Mouse (Mus musculus) neural tube, embryonic 14.5 days (tissue): ENCODE results near the gene Myh4. TPM values are rescaled to one million over a fixed set of nuclear protein-coding genes. Genes with fewer than 3 reads are reported as not detected.

ENCODE experiments used
- ATAC-seq: fragments of 200-750 bp; cut with Nextera tagmentation; 2 replicates; pipeline ENCODE4 v1.8.0; 2017; ENCODE audit warnings: low read depth, mild to moderate bottlenecking, moderate TSS enrichment, moderate library complexity
- H3K27ac ChIP-seq: fragments of 300-500 bp; sonication (generic); 2 replicates; pipeline ENCODE4 v1.5.1; 2014; ENCODE audit warnings: low read depth, mild to moderate bottlenecking, control low read depth, low read length, moderate library complexity, mixed read lengths
- H3K27me3 ChIP-seq: fragments of 300-500 bp; sonication (generic); 2 replicates; pipeline ENCODE4 v1.6.1; 2014; ENCODE audit warnings: low read length; ENCODE audit not compliant: control insufficient read depth, insufficient read depth
- H3K36me3 ChIP-seq: fragments of 300-500 bp; sonication (generic); 2 replicates; pipeline ENCODE4 v1.6.1; 2014; ENCODE audit warnings: low read length, mixed read lengths; ENCODE audit not compliant: control insufficient read depth, insufficient read depth
- H3K4me1 ChIP-seq: fragments of 300-500 bp; sonication (generic); 2 replicates; pipeline ENCODE4 v1.6.1; 2014; ENCODE audit warnings: low read length; ENCODE audit not compliant: control insufficient read depth, insufficient read depth
- H3K4me2 ChIP-seq: fragments of 300-500 bp; sonication (generic); 2 replicates; pipeline ENCODE4 v1.6.1; 2014; ENCODE audit warnings: mild to moderate bottlenecking, low read depth, low read length, control low read depth
- H3K4me3 ChIP-seq: fragments of 300-500 bp; sonication (generic); 2 replicates; pipeline ENCODE4 v1.5.1; 2014; ENCODE audit warnings: low read depth, low read length, control low read depth, mixed read lengths
- H3K9ac ChIP-seq: fragments of 300-500 bp; sonication (generic); replicated peaks from 2 replicates; pipeline ENCODE4 v1.6.1; 2014; ENCODE audit warnings: low read depth, mild to moderate bottlenecking, control low read depth, low read length, mixed read lengths
- H3K9me3 ChIP-seq: fragments of 300-500 bp; sonication (generic); 2 replicates; pipeline ENCODE4 v1.6.1; 2016; ENCODE audit warnings: low read length; ENCODE audit not compliant: control insufficient read depth
- WGBS: fragments of 180-500 bp; shearing (Covaris S2); extraction: QIAGEN DNeasy Blood & Tissue Kit; methylation state at CpG from one replicate; pipeline ENCODE4 v1.1.7; 2014; 5-methylcytosine and 5-hydroxymethylcytosine counted together
- polyA plus RNA-seq: library from polyadenylated mRNA; unstranded; fragments of >200 nt; fragmentation: Nextera tagmentation; extraction: Ambion mirVana; gene quantifications from 2 replicates; pipeline ENCODE4 v1.2.1, GENCODE M21; 2014

Myh4 gene
- polyA plus RNA-seq, 1 experiment from 2014 or later, result 0.03 TPM

GRCm38 (mm10) chr11:67228731-67229130 is 9.1 kb upstream of the Myh4 start:
- Histone ChIP-seq H3K27me3 (no peaks in the 10 kb centered on the region), H3K36me3 (no peaks in the 10 kb centered on the region), H3K9ac (no peak overlapping the region), H3K4me2 (no peak overlapping the region), H3K4me1 (no peaks in the 10 kb centered on the region), H3K27ac (no peak overlapping the region), H3K4me3 (no peak overlapping the region), H3K9me3 (no peaks in the 10 kb centered on the region)
- WGBS, result 85% methylated on average over 3 of the region's 3 CpGs
- ATAC-seq, result no peak

DNA sequence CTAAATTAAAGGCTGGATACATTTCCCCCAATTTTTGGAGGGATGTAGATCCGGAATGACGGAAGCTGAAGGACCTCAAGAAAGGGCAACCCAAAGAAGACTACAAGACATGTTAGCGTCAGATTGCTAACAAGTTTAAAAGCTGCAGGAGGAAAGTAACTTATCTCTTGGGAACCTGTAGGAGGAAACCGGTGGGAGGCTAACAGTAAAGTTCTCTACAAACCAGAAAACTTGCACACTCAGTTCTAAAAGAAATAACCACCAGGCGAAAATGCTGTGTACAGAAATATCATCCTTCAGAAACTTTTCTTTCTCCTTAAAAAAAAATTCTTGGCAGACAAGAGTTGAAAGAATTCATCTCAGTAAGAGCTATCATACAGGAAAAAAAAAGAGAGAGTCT is 8.7 kb upstream of the Myh4 start:
- 92% methylated on average over 5 of the region's 5 CpGs for WGBS
- ATAC-seq, result no peak

GRCm38 (mm10) chr11:67229946-67230345 is 7.9 kb upstream of the Myh4 start:
- no peaks in the 10 kb centered on the region for H3K36me3 ChIP-seq
- ATAC-seq, result no peak
- no peak overlapping the region for H3K9ac ChIP-seq
- no peak overlapping the region for H3K27ac ChIP-seq
- WGBS, result 82% methylated on average over 2 of the region's 2 CpGs
- H3K4me3 ChIP-seq, result no peak overlapping the region
- no peak overlapping the region for H3K4me2 ChIP-seq
- no peaks in the 10 kb centered on the region for H3K4me1 ChIP-seq
- H3K9me3 ChIP-seq, result no peaks in the 10 kb centered on the region
- no peaks in the 10 kb centered on the region for H3K27me3 ChIP-seq

More for the DNA sequence above, 8.7 kb upstream of the Myh4 start:
- H3K9ac ChIP-seq, result no peak overlapping the region
- H3K4me1 ChIP-seq, result no peaks in the 10 kb centered on the region
- H3K36me3 ChIP-seq, result no peaks in the 10 kb centered on the region
- H3K4me3 ChIP-seq, result no peak overlapping the region
- no peak overlapping the region for H3K4me2 ChIP-seq
- no peaks in the 10 kb centered on the region for H3K9me3 ChIP-seq
- no peak overlapping the region for H3K27ac ChIP-seq
- no peaks in the 10 kb centered on the region for H3K27me3 ChIP-seq

DNA sequence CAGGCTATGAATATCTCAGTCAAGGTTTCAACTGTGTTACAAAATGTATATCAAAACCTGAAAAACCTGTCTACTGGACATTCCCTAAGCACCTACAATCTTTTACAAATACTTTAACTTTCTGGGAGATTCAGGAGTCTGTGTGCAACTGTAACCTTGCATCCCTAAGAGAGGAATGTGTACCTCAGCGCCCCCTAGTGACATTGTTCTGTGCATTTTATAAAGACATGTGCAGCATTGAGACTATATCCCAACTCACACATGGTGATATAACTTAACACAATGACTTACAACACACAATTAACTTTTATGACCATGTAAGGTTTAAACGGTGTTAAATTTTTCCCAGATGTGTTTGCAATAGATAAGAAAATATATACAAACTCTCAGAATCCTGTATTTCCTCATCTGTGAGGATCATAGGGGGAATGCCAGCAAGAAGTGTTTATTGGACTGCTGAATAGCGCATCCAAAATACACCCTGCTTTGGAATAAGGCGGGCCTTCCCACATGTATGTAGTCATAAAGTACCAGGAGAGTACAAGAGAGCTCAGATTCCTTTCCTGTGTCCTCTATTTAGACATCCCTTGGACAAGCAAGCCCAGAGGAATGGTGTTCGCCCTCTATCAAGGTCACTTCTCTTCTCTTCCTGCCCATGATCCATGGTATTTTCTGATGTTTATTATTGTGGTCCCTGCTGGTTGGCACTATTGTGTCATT is 2.0 kb upstream of the Myh4 start:
- Histone ChIP-seq H3K36me3 (no peaks in the 10 kb centered on the region), H3K9ac (no peak overlapping the region), H3K27ac (no peak overlapping the region), H3K4me1 (no peaks in the 10 kb centered on the region), H3K4me3 (no peak overlapping the region), H3K4me2 (no peak overlapping the region), H3K9me3 (no peaks in the 10 kb centered on the region), H3K27me3 (no peaks in the 10 kb centered on the region)
- no peak for ATAC-seq
- WGBS, result 61% methylated on average over 5 of the region's 5 CpGs

GRCm38 (mm10) chr11:67236799-67237198 is 1.0 kb upstream of the Myh4 start:
- Histone ChIP-seq H3K4me3 (no peak overlapping the region), H3K9me3 (no peaks in the 10 kb centered on the region), H3K4me2 (no peak overlapping the region), H3K4me1 (no peaks in the 10 kb centered on the region), H3K9ac (no peak overlapping the region), H3K36me3 (no peaks in the 10 kb centered on the region), H3K27ac (no peak overlapping the region), H3K27me3 (no peaks in the 10 kb centered on the region)
- no peak for ATAC-seq
- 93% methylated on average over 9 of the region's 9 CpGs for WGBS

DNA sequence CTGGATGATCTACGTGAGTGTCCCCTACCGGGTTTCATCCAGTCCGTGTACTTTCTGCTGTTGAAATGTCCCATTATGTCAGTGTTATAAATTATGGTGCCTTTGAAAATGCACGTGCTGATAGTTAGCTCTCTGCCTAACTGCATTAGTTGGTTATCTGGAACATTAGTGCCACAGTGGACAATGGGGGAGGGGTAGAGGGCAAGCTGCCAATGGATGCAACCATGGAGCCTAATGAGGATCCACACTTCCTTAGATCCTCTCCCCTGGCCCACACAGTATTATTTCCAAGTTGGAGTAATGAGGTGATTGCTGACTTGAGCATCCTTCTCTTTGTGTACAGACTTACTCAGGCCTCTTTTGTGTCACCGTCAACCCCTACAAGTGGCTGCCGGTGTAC is 3.2 kb downstream of the Myh4 start:
- Histone ChIP-seq H3K4me1 (no peaks in the 10 kb centered on the region), H3K9me3 (no peaks in the 10 kb centered on the region), H3K9ac (no peak overlapping the region), H3K36me3 (no peaks in the 10 kb centered on the region), H3K4me3 (no peak overlapping the region), H3K27me3 (no peaks in the 10 kb centered on the region), H3K4me2 (no peak overlapping the region), H3K27ac (no peak overlapping the region)
- 81% methylated on average over 6 of the region's 6 CpGs for WGBS
- no peak for ATAC-seq

- Histone ChIP-seq H3K27ac (no peak overlapping the region), H3K36me3 (no peaks in the 10 kb centered on the region), H3K4me3 (no peak overlapping the region), H3K4me2 (no peak overlapping the region), H3K9me3 (no peaks in the 10 kb centered on the region), H3K27me3 (no peaks in the 10 kb centered on the region), H3K4me1 (no peaks in the 10 kb centered on the region), H3K9ac (no peak overlapping the region)
- no peak for ATAC-seq
- 93% methylated on average over 4 of the region's 4 CpGs for WGBS
Observed at GRCm38 (mm10) chr11:67253691-67254090, 15.9 kb downstream of the Myh4 start.

GRCm38 (mm10) chr11:67257048-67257447 is 19.2 kb downstream of the Myh4 start:
- H3K4me1 ChIP-seq, result no peaks in the 10 kb centered on the region
- 92% methylated on average over 7 of the region's 7 CpGs for WGBS
- H3K4me3 ChIP-seq, result no peak overlapping the region
- H3K27ac ChIP-seq, result no peak overlapping the region
- H3K4me2 ChIP-seq, result no peak overlapping the region
- no peak for ATAC-seq
- no peak overlapping the region for H3K9ac ChIP-seq
- no peaks in the 10 kb centered on the region for H3K36me3 ChIP-seq
- no peaks in the 10 kb centered on the region for H3K27me3 ChIP-seq
- no peaks in the 10 kb centered on the region for H3K9me3 ChIP-seq

DNA sequence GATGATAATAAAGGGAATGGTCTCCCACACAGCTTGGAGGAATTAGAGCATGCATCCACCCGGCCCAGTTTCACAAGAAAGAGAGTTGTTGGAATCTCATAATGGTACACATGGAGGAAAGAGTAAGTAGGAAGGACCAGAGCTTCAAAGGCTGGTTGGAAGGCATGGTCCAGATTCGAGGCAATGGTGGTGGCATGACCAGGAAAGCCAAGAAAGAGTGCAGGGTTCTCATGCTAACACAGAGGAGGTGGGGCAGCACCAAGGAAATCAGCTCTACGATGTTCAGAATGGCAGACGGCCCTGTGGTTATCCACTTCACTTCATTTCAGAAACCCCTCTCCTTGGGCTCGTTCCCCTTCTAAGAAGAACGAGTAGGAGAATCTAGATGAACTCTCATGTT is 23.1 kb downstream of the Myh4 start:
- Histone ChIP-seq H3K4me2 (no peak overlapping the region), H3K4me1 (no peaks in the 10 kb centered on the region), H3K27me3 (no peaks in the 10 kb centered on the region), H3K27ac (no peak overlapping the region), H3K9ac (no peak overlapping the region), H3K4me3 (no peak overlapping the region), H3K36me3 (no peaks in the 10 kb centered on the region), H3K9me3 (no peaks in the 10 kb centered on the region)
- WGBS, result 87% methylated on average over 6 of the region's 6 CpGs
- ATAC-seq, result no peak
